In the genomic region with DNA sequence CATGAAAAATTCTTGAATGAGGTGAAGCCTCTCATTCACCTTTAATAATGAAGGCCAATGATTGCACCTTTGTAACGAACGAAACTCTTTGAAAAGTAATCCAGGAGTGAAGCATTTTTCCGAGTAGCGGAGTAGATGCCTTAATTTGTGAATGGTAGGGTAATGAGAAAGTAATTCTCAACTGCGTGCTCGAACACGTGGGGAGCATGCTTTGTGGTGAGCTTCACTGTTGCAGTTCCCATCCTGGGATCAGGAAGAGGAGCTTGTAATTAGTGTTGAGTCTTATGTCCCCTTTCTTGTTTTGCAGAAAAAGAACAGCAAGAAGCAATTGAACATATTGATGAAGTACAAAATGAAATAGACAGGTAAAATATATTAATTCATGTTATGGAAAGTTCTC, we compare ENCODE assay signal across 9 mouse cellular contexts. TPM values are rescaled to one million over a fixed set of nuclear protein-coding genes. Genes with fewer than 3 reads are reported as not detected.
DNase-seq lines count a peak whose midpoint lies in the region; ATAC-seq and TF ChIP-seq lines count a peak whose summit lies in the region.
"Had no signal": no experiment of that assay in that cellular context is flagged by ENCODE, and none has a peak within 500 bp of the region (broad histone marks: within the 10 kb centered on the region; RNA-seq: fewer than 3 reads in every experiment).

No protein-coding gene starts in this region.

- no peak for DNase-seq in lung, adult 2 months
- DNase-seq in forebrain, embryonic 11.5 days (ENCODE audit: low spot score): no peak
- DNase-seq in natural killer cell, adult 2 months (ENCODE audit: low spot score in 2 of 2): no peak
- DNase-seq in testis, postnatal 10 days (ENCODE audit: low spot score): no peak
- no peak for DNase-seq in c-Kit-positive CD71-positive TER-119-positive erythroid progenitor cells, embryonic 14.5 days (ENCODE audit: low spot score)
- DNase-seq: adrenal gland, postnatal 25 days had no signal

- H3K9ac ChIP-seq in lung, embryonic 16.5 days (ENCODE audit: low read length): peak overlapping the region; percentile 99
- peak overlapping the region; percentile 100 for H3K9ac ChIP-seq in forebrain, embryonic 11.5 days (ENCODE audit: low read length)
- H3K9ac ChIP-seq in limb, embryonic 13.5 days: peak overlapping the region; percentile 99
- peak overlapping the region; percentile 99 for H3K9ac ChIP-seq in stomach, embryonic 14.5 days (replicated peaks; ENCODE audit: low read depth, low read length)

- H3K27me3 ChIP-seq in lung, embryonic 16.5 days (ENCODE audit: control insufficient read depth, insufficient read depth, low read depth, low read length): no peaks in the 10 kb centered on the region
- no peaks in the 10 kb centered on the region for H3K27me3 ChIP-seq in forebrain, embryonic 11.5 days (ENCODE audit: control insufficient read depth, insufficient read depth, low read length)
- H3K27me3 ChIP-seq in limb, embryonic 13.5 days: no peaks in the 10 kb centered on the region
- no peaks in the 10 kb centered on the region for H3K27me3 ChIP-seq in stomach, embryonic 14.5 days (ENCODE audit: control insufficient read depth, insufficient read depth, low read length)

- no peak for TF ChIP-seq CTCF in lung, adult 2 months (IDR thresholded peaks at IDR 0.05; ENCODE audit: insufficient read depth, low read length)

- ATAC-seq in lung, embryonic 16.5 days (ENCODE audit: low read depth): no peak
- no peak for ATAC-seq in forebrain, embryonic 11.5 days (replicated peaks; ENCODE audit: low FRiP score)
- ATAC-seq in limb, embryonic 13.5 days (ENCODE audit: low FRiP score, low read depth): no peak
- ATAC-seq in stomach, embryonic 14.5 days (ENCODE audit: insufficient number of reproducible peaks, insufficient read depth, low FRiP score, low read depth): no peak

- no peak for TF ChIP-seq POLR2A in lung, adult 2 months (IDR thresholded peaks at IDR 0.05; ENCODE audit: borderline replicate concordance, extremely low read depth, low read depth, low read length)

- peak overlapping the region; percentile 100 for H3K4me3 ChIP-seq in lung, embryonic 16.5 days (ENCODE audit: low read length)
- H3K4me3 ChIP-seq in lung, adult 2 months (replicated peaks; ENCODE audit: extremely low read depth, low read depth, low read length): no peak overlapping the region
- H3K4me3 ChIP-seq in forebrain, embryonic 11.5 days (ENCODE audit: low read depth, low read length): peak overlapping the region; percentile 100
- H3K4me3 ChIP-seq in limb, embryonic 13.5 days: peak overlapping the region; percentile 100
- H3K4me3 ChIP-seq in stomach, embryonic 14.5 days (ENCODE audit: low read depth, low read length): peak overlapping the region; percentile 100

- H3K4me1 ChIP-seq in lung, embryonic 16.5 days (replicated peaks; ENCODE audit: control insufficient read depth, insufficient read depth, low read length): peaks cover 31% of the 10 kb centered on the region
- peaks cover 4% of the 10 kb centered on the region for H3K4me1 ChIP-seq in lung, adult 2 months (ENCODE audit: control insufficient read depth, insufficient read depth, low read length)
- H3K4me1 ChIP-seq in forebrain, embryonic 11.5 days (replicated peaks; ENCODE audit: control insufficient read depth, insufficient read depth, low read length): peaks cover 13% of the 10 kb centered on the region
- H3K4me1 ChIP-seq in limb, embryonic 13.5 days: peaks cover 38% of the 10 kb centered on the region
- peaks cover 21% of the 10 kb centered on the region for H3K4me1 ChIP-seq in stomach, embryonic 14.5 days (ENCODE audit: control insufficient read depth, insufficient read depth, low read length)

- WGBS in lung, embryonic 16.5 days: 14% methylated on average over 7 of the region's 7 CpGs
- 26% methylated on average over 7 of the region's 7 CpGs for WGBS in lung, adult 2 months
- 25% methylated on average over 7 of the region's 7 CpGs for whole genome bisulfite sequencing in forebrain, embryonic 11.5 days
- WGBS in limb, embryonic 13.5 days: 13% methylated on average over 7 of the region's 7 CpGs
- 22% methylated on average over 7 of the region's 7 CpGs for WGBS in stomach, embryonic 14.5 days

- H3K4me2 ChIP-seq in lung, embryonic 16.5 days (ENCODE audit: low read depth, low read length): peak overlapping the region; percentile 79
- H3K4me2 ChIP-seq in forebrain, embryonic 11.5 days (ENCODE audit: low read depth, low read length, severe bottlenecking): peak overlapping the region; percentile 61
- H3K4me2 ChIP-seq in limb, embryonic 13.5 days (replicated peaks): peak overlapping the region; percentile 67
- peak overlapping the region; percentile 69 for H3K4me2 ChIP-seq in stomach, embryonic 14.5 days (replicated peaks; ENCODE audit: low read depth, low read length)

- no peak overlapping the region for H3K27ac ChIP-seq in lung, embryonic 16.5 days (ENCODE audit: low read length)
- no peak overlapping the region for H3K27ac ChIP-seq in forebrain, embryonic 11.5 days (ENCODE audit: low read depth, low read length)
- no peak overlapping the region for H3K27ac ChIP-seq in limb, embryonic 13.5 days
- no peak overlapping the region for H3K27ac ChIP-seq in stomach, embryonic 14.5 days (ENCODE audit: low read length)

- peaks cover 22% of the 10 kb centered on the region for H3K36me3 ChIP-seq in lung, embryonic 16.5 days (ENCODE audit: control insufficient read depth, insufficient read depth, low read length)
- H3K36me3 ChIP-seq in forebrain, embryonic 11.5 days (ENCODE audit: control insufficient read depth, insufficient read depth, low read length): peaks cover 15% of the 10 kb centered on the region; the same call in 1 of the 2 replicates
- peaks cover 37% of the 10 kb centered on the region for H3K36me3 ChIP-seq in limb, embryonic 13.5 days
- H3K36me3 ChIP-seq in stomach, embryonic 14.5 days (ENCODE audit: control insufficient read depth, insufficient read depth, low read length): peaks cover 29% of the 10 kb centered on the region

- H3K9me3 ChIP-seq in lung, embryonic 16.5 days (ENCODE audit: control insufficient read depth, low read length): no peaks in the 10 kb centered on the region
- no peaks in the 10 kb centered on the region for H3K9me3 ChIP-seq in forebrain, embryonic 11.5 days (ENCODE audit: control insufficient read depth, low read length)
- no peaks in the 10 kb centered on the region for H3K9me3 ChIP-seq in limb, embryonic 13.5 days
- H3K9me3 ChIP-seq in stomach, embryonic 14.5 days (ENCODE audit: control insufficient read depth, low read depth, low read length): no peaks in the 10 kb centered on the region

RNA-seq across cellular contexts. Expression of a gene that starts 9.5 kb away (rescaled TPM):
- polyA plus RNA-seq in lung, embryonic 16.5 days (2015; fragmentation: Nextera tagmentation; extraction: Ambion mirVana): 14.2 and 16.7 TPM in 2 replicates
- 29.0 and 31.3 TPM in 2 replicates for polyA plus RNA-seq in lung, adult 2 months (2012; rRNA removed)
- polyA plus RNA-seq in forebrain, embryonic 11.5 days (2014; fragmentation: Nextera tagmentation; extraction: Ambion mirVana): 10.5 and 12.1 TPM in 2 replicates
- 8.6 and 10.0 TPM in 2 replicates for polyA plus RNA-seq in limb, embryonic 13.5 days (2015; fragmentation: Nextera tagmentation; extraction: Ambion mirVana)
- polyA plus RNA-seq in stomach, embryonic 14.5 days (2014; fragmentation: Nextera tagmentation; extraction: Ambion mirVana): 6.3 and 6.9 TPM in 2 replicates

RNA-seq across cellular contexts. Expression of a gene that starts 10.8 kb away (rescaled TPM):
- polyA plus RNA-seq in lung, embryonic 16.5 days (2015; fragmentation: Nextera tagmentation; extraction: Ambion mirVana): 350 and 369 TPM in 2 replicates
- polyA plus RNA-seq in lung, adult 2 months (2012; rRNA removed): 35.5 and 39.7 TPM in 2 replicates
- polyA plus RNA-seq in forebrain, embryonic 11.5 days (2014; fragmentation: Nextera tagmentation; extraction: Ambion mirVana): 817 and 824 TPM in 2 replicates
- polyA plus RNA-seq in limb, embryonic 13.5 days (2015; fragmentation: Nextera tagmentation; extraction: Ambion mirVana): 514 and 554 TPM in 2 replicates
- 454 and 480 TPM in 2 replicates for polyA plus RNA-seq in stomach, embryonic 14.5 days (2014; fragmentation: Nextera tagmentation; extraction: Ambion mirVana)

RNA-seq across cellular contexts. Expression of a gene that starts 19.3 kb away (rescaled TPM):
- 29.4 and 32.9 TPM in 2 replicates for polyA plus RNA-seq in lung, embryonic 16.5 days (2015; fragmentation: Nextera tagmentation; extraction: Ambion mirVana)
- polyA plus RNA-seq in lung, adult 2 months (2012; rRNA removed): 27.1 and 31.3 TPM in 2 replicates
- polyA plus RNA-seq in forebrain, embryonic 11.5 days (2014; fragmentation: Nextera tagmentation; extraction: Ambion mirVana): 35.9 and 39.6 TPM in 2 replicates
- polyA plus RNA-seq in limb, embryonic 13.5 days (2015; fragmentation: Nextera tagmentation; extraction: Ambion mirVana): 40.4 and 42.5 TPM in 2 replicates
- 29.6 and 32.7 TPM in 2 replicates for polyA plus RNA-seq in stomach, embryonic 14.5 days (2014; fragmentation: Nextera tagmentation; extraction: Ambion mirVana)

RNA-seq across cellular contexts. Expression of a gene that starts 25.5 kb away (rescaled TPM):
- polyA plus RNA-seq in lung, embryonic 16.5 days (2015; fragmentation: Nextera tagmentation; extraction: Ambion mirVana): 32.0 and 33.5 TPM in 2 replicates
- polyA plus RNA-seq in lung, adult 2 months (2012; rRNA removed): 63.0 and 65.3 TPM in 2 replicates
- polyA plus RNA-seq in forebrain, embryonic 11.5 days (2014; fragmentation: Nextera tagmentation; extraction: Ambion mirVana): 27.1 and 35.4 TPM in 2 replicates
- 25.3 and 27.9 TPM in 2 replicates for polyA plus RNA-seq in limb, embryonic 13.5 days (2015; fragmentation: Nextera tagmentation; extraction: Ambion mirVana)
- 44.1 and 45.2 TPM in 2 replicates for polyA plus RNA-seq in stomach, embryonic 14.5 days (2014; fragmentation: Nextera tagmentation; extraction: Ambion mirVana)

RNA-seq across cellular contexts. Expression of a gene that starts 56.4 kb away (rescaled TPM):
- polyA plus RNA-seq in lung, embryonic 16.5 days (2015; fragmentation: Nextera tagmentation; extraction: Ambion mirVana): 6.1 and 7.8 TPM in 2 replicates
- polyA plus RNA-seq in lung, adult 2 months (2012; rRNA removed): 52.0 and 56.6 TPM in 2 replicates
- 8.0 and 8.1 TPM in 2 replicates for polyA plus RNA-seq in forebrain, embryonic 11.5 days (2014; fragmentation: Nextera tagmentation; extraction: Ambion mirVana)
- polyA plus RNA-seq in limb, embryonic 13.5 days (2015; fragmentation: Nextera tagmentation; extraction: Ambion mirVana): 11.2 and 12.5 TPM in 2 replicates
- 11.3 and 13.6 TPM in 2 replicates for polyA plus RNA-seq in stomach, embryonic 14.5 days (2014; fragmentation: Nextera tagmentation; extraction: Ambion mirVana)
